Mouse (Mus musculus): Measurements from ENCODE around the gene Arid5a.

The Arid5a gene

GRCm38 (mm10) chr1:36325900-36326321, 18.4 kb downstream of the Arid5a start:
- no peak for DNase-seq (ENCODE audit: low read depth, low spot score)

DNA sequence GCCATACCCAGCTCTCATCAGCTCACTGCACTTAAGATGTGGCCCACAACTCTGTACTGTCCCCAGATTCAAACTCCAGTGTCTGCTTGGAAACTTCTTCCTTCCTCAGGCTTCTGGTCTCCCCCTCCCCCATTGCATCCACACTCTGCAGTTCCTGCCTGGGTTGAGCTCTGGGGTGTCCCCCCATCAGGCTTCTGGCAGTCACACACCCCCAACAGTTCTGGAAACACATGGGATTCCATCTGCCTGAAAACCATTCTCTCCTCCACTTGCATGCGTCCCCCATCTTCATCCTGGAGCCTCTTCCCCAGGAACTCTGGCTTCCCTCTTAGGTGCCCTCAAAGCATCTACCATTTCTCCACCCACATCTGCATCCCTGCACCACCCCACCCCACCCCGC, 19.3 kb downstream of the Arid5a start:
- DNase-seq (ENCODE audit: low read depth, low spot score): peak; percentile 27

DNA sequence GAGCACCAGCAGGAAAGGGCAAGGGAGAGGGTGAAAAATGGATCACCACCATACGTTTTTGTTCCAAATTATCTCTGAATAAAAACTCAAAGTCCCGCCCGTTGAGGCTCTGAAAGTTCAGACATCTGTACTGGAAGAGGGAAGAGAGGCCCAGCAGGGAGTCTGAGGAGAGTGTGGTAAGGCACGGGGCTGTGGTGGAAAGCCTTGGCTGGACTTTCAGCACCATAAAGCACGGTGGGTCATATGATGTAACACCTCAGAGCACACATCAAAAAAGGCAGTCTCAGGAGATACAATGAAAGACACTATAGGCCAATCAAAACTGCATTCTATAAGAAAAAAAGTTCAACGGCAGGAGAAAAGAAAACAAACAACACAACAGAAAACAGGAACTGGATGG, 24.2 kb downstream of the Arid5a start:
- DNase-seq (ENCODE audit: low read depth, low spot score): no peak

DNA sequence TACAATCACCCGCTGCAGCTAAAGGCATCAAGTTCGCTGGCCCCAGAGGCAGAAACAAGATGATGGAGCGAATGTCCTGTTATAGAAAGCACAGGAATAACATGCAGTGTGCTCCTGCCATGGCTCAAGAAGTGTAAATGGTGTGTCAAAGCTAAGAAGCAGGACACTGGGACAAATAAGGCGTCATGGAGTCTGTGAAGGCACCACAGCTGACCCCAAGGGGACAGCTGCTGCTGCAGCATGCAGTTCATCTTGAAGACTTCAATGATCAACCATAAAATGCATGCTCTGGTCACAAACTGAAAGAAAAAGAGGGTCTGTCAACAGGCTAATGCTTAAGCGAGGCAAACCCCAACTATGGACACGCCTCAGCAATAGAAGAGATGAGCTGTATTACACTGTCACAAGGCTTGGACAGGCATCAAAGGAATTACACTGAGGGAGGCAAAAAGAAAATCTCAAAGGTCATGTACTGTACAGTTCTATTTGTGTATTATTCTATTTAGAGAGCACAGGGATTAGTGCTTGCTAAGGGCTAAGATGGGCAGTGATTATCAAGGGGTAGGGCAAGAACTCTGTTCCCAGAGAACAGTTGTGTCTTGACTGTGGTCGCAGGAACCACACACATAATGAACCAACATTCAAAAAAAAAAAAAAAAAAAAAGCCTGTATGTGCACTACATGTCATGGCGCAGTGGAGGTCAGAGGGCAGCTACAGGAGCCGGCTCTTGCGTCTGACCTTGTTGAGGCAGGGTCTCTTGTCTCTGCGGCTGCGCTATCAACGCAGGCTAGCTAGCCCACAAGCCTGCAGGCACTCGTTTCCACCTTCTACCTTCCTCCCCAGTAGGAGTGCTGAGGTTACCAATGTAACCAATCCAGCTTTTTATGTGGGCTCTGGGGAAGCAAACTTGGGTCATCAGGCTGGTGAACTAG, 25.7 kb downstream of the Arid5a start:
- no peak for DNase-seq (ENCODE audit: low read depth, low spot score)

DNA sequence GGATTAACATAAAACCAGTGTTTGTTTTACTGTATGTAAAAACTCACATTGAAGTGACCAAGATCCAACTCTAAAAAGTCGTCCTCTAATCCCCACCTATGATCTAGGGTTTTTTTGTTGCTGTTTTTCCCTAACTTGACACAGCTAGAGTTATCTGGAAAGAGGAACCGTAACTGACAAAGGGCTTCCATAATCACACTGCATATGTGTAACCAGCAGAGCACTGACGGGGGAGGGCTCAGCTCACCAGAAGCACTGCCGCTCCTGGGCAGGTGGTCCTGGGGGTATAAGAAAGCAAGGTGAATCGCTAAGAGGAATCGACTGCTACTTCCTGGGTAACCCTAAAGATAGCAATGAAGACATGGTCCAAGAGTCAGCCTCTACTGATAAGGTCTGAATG, 35.0 kb downstream of the Arid5a start:
- DNase-seq (ENCODE audit: low read depth, low spot score): no peak

- peak; percentile 70 for DNase-seq (ENCODE audit: low read depth, low spot score)
Observed at GRCm38 (mm10) chr1:36352351-36352750, 44.8 kb downstream of the Arid5a start.

DNA sequence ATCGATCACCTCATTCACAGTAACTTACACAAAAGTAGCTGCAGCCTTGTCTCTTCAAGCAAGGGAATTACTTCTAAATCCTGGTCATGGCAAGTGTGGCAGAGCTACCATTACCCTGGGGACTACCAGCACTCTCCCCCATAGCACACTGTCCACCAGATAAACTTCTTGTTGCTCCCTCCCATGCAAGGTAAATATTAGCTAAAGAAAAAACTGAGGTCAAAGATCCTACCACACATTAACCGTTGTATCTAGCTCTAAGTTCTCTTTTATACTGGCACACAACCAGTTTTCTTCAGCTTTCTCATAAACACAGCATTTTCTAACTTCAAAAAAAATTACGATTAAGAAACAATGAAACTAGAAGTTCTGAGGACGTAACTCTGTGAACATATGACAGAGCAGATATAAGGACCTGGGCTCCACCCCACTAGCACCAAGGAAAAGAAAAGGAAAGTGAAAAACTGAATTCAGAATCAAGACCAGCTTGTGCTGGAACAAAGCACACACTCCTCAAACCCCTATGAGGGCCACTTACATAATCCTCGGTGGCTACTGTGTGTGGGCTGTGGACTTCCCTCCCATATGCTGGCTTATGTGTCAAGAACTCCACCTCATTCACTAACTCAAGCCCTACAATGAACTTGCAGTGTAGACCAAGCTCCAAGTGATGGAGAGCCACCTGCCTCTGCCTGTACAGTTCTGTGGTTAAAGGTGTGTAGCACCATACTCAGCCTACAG, 49.6 kb downstream of the Arid5a start:
- DNase-seq (ENCODE audit: low read depth, low spot score): peak; percentile 25

GRCm38 (mm10) chr1:36367698-36368097, 60.2 kb downstream of the Arid5a start:
- DNase-seq (ENCODE audit: low read depth, low spot score): peak; percentile 11

DNA sequence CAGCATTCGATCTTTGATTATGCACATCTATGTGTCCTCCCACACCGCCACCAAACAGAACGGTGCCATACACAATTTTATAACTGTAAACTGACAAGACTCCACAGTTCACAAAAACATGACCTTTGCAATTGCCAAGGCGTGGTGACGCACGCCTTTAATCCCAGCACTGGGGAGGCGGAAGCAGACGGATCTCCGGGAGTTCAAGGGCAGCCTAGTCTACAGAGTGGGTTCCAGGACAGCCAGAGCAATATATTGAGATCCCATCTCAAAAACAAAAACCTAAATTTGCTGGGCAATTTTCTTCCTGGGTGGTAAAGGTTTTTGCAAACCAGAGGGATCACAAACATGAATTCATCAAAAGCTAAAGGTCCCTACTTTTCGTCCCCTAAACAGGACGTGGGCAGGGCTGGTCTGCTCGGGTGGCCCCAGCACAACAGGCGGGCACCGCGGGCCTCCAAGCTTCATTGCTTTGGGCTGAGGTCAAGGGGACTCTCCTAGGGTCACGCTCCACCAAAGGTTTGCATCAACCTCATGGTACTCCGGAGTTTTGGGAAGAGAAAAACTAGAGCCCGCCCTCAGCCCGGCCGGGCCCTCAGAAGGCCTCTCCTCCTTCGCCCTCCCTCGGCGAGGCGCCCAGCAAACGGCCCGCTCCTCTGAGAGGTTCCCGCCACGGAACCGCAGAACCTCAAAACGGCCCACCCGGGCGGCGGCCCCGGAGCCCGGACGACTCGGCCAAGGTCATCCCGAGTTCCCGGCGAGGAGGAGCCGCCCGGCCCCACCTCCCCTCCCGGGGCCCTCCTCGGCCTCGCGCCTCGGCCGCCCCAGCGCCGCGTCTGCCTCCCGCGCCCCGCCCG, 60.8 kb downstream of the Arid5a start:
- DNase-seq (ENCODE audit: low read depth, low spot score): peak; percentile 32

GRCm38 (mm10) chr1:36368969-36369645, 61.6 kb downstream of the Arid5a start, which contains the start of gene Kansl3:
Kansl3 (minus strand) TSS chr1:36369181.
- DNase-seq (ENCODE audit: low read depth, low spot score): peak; percentile 95

GRCm38 (mm10) chr1:36370918-36371317, 63.4 kb downstream of the Arid5a start:
- DNase-seq (ENCODE audit: low read depth, low spot score): no peak

DNA sequence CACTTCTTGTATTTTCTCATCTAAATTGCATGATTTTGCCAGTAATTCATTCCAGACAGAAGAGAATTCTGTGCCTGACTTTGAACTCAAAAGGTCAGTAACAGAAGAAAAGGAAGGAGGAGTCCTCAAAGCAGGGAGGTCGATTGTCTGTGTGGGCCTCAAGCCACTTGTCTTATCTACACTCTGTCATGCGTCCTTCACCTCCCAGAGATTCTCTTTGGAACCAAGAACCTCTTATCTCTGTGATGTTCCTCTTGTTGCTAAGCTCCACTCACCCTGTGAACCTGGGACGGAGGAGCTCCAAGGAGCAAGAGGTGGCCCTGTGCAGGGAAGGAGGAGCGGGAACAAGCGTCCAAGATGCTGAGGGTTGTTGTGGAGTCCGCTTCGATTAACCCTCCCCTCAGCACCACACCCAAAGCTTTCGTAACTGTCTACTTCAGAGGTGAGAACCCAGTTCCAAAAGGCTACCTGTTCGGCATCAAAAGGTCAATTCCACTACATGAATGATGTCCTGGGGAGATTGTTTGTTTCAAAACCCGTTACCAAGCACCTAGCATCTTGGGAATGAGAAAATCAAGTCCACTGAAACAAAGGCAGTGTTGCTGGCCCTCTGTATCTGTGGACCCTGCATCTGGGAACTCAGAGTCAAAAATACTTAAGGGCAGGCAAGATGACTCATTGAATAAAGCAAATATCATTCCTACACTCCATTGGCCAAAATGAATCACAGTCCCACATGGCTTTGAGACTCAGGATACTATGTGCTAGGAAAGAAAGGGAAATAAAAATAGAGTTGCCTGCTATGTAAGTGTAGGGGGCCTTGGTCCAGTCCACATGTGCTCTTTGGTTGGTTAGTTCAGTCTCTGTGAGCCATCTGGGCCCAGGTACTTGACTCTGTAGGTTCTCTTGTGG, 64.7 kb downstream of the Arid5a start, which contains the start of gene Fer1l5:
Fer1l5 (plus strand) TSS at position 358 of the 912 bp plus-strand sequence.
- no peak for DNase-seq (ENCODE audit: low read depth, low spot score)

Measured in brain, adult 2 months (tissue).